Mouse (Mus musculus): ENCODE measurements around the gene Fermt3. TPM values are rescaled to one million over a fixed set of nuclear protein-coding genes. Genes with fewer than 3 reads are reported as not detected.
A peak's percentile ranks its signal among the peaks of the same experiment; 100 is the strongest.

Fermt3 gene
- polyA plus RNA-seq, 1 experiment from 2014 or later: 18.4 TPM

- no peak overlapping the region for H3K4me2 ChIP-seq (ENCODE audit: low read depth, low read length)
- ATAC-seq (ENCODE audit: insufficient read depth, low FRiP score): no peak
- H3K9me3 ChIP-seq (replicated peaks; ENCODE audit: control insufficient read depth, low read length): no peaks in the 10 kb centered on the region
- no peaks in the 10 kb centered on the region for H3K36me3 ChIP-seq (ENCODE audit: control insufficient read depth, insufficient read depth, low read length)
- peaks cover 18% of the 10 kb centered on the region for H3K4me1 ChIP-seq (ENCODE audit: control insufficient read depth, insufficient read depth, low read length)
- no peaks in the 10 kb centered on the region for H3K27me3 ChIP-seq (ENCODE audit: control insufficient read depth, insufficient read depth, low read length)
- H3K9ac ChIP-seq (ENCODE audit: low read length): no peak overlapping the region
- H3K4me3 ChIP-seq (replicated peaks; ENCODE audit: low read length): no peak overlapping the region
- 97% methylated on average over 2 of the region's 2 CpGs for WGBS
- H3K27ac ChIP-seq (ENCODE audit: low read length): no peak overlapping the region
Measured at GRCm38 (mm10) chr19:7041171-7041570, 21.9 kb upstream of the Fermt3 start.

DNA sequence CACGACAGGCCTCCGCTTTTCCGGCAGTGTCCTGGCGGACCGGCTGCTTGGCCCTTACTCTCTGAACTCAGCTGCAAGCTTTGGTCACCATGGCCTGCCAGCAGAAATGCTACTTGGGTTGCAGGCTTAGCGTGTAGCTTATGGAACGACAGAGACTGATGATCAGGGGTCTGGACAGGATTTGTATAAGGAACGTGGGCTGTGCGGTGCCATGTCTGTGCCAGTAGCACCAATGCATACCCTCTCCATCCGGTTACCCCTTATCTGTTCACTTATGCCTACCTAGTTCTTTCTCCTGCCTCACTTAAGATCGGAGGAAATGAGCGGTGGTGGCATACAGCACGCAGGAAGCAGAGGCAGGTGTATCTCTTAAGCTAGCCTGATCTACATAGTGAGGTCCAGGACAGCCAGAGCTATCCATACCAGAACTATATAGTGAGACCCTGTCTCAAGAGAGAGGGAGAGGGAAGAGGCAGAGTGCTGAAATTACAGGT is 21.4 kb upstream of the Fermt3 start:
- Histone ChIP-seq H3K9ac (ENCODE audit: low read length) (peak overlapping the region; percentile 83), H3K4me2 (ENCODE audit: low read depth, low read length) (peak overlapping the region; percentile 75), H3K27ac (ENCODE audit: low read length) (peak overlapping the region; percentile 94), H3K4me1 (ENCODE audit: control insufficient read depth, insufficient read depth, low read length) (peaks cover 18% of the 10 kb centered on the region), H3K27me3 (ENCODE audit: control insufficient read depth, insufficient read depth, low read length) (no peaks in the 10 kb centered on the region), H3K4me3 (replicated peaks; ENCODE audit: low read length) (peak overlapping the region; percentile 70), H3K9me3 (replicated peaks; ENCODE audit: control insufficient read depth, low read length) (no peaks in the 10 kb centered on the region), H3K36me3 (ENCODE audit: control insufficient read depth, insufficient read depth, low read length) (no peaks in the 10 kb centered on the region)
- no peak for ATAC-seq (ENCODE audit: insufficient read depth, low FRiP score)
- WGBS: 19% methylated on average over 13 of the region's 13 CpGs

DNA sequence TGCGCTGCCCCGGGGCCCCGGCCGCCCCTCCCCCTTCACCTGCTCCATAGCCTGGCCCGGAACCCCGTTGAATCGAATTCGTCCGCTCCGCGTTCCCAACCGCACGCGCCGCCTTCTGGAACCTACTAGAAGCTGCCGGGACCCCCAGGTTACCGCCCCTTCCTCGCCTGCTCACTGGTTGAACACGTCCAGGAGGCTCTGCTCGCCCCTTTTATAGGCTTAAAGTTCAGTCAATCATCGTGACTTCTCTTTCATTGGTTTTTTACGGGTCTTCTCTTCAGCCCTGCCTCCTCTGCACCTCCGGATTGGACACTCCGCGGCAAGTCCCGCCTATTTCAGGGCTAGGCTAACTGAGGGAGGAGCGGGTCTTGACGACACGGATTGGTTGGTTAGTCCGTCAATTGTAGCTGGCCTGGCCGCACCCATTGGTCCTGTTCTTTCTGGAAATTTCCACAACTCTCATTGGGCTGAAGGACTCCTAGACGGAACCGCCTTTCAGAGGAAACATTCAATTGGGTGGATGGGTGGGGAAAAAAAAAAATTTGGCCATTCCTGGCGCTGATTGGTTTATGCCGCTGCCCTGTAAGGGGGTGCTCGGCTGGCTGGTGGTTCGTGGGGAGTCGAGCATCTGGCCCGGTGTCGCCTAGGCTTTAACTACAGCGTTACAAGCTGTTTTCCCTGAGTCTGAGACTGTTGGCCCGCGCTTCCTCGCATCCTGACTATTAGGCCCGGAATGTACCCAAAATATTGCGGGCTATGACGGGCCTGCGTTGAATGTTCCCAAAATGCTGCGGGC is 20.8 kb upstream of the Fermt3 start, which contains the start of gene Stip1:
Gene Stip1, minus strand, starts transcription at position 127 of the 796 bp plus-strand sequence.
- WGBS: under 1% methylated on average over 48 of the region's 49 CpGs
- Histone ChIP-seq H3K4me2 (ENCODE audit: low read depth, low read length) (peak within 1 kb of the TSS; percentile 95), H3K4me3 (replicated peaks; ENCODE audit: low read length) (peak within 1 kb of the TSS; percentile 94), H3K4me1 (ENCODE audit: control insufficient read depth, insufficient read depth, low read length) (peaks cover 18% of the 10 kb centered on the region), H3K9me3 (replicated peaks; ENCODE audit: control insufficient read depth, low read length) (no peaks in the 10 kb centered on the region), H3K9ac (ENCODE audit: low read length) (peak within 1 kb of the TSS; percentile 96), H3K27ac (ENCODE audit: low read length) (peak within 1 kb of the TSS; percentile 94), H3K36me3 (ENCODE audit: control insufficient read depth, insufficient read depth, low read length) (no peaks in the 10 kb centered on the region), H3K27me3 (ENCODE audit: control insufficient read depth, insufficient read depth, low read length) (no peaks in the 10 kb centered on the region)
- ATAC-seq (ENCODE audit: insufficient read depth, low FRiP score): peak; percentile 99

DNA sequence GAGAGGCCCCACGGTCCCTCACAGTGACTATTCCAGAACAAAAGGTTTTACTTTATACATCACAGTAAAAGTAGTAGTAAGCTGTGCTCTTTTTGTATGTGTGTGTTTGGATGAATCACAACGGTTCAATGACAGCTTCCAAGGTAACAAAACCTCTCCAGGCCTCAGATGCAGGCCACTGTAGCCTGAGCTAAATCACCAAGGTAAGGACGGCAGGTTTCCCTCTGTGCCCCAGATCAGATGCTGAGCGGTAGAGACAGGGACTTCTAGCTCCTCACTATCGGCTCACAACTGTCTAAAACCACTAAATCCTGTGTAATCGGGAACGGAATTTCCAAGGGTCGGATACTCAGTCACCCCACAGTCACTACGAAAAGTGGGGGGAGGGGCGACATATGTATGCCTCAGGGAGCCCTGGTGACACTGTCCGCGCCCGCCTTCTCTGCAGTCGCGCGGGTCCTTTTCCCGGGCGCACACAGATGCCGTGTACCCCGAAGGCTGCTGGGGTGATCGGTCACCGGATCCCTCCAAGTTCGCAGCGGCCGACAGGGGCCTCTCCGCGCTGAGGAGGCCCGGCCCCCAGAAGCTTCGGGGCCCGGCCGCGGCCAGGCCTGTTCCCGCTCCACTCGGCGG is 19.9 kb upstream of the Fermt3 start:
- peak; percentile 1 for ATAC-seq (ENCODE audit: insufficient read depth, low FRiP score)
- 1% methylated on average over 35 of the region's 35 CpGs for WGBS
- H3K4me1 ChIP-seq (ENCODE audit: control insufficient read depth, insufficient read depth, low read length): peaks cover 18% of the 10 kb centered on the region

GRCm38 (mm10) chr19:7034006-7034405 is 14.7 kb upstream of the Fermt3 start:
- no peak overlapping the region for H3K9ac ChIP-seq (ENCODE audit: low read length)
- H3K27me3 ChIP-seq (ENCODE audit: control insufficient read depth, insufficient read depth, low read length): no peaks in the 10 kb centered on the region
- H3K4me1 ChIP-seq (ENCODE audit: control insufficient read depth, insufficient read depth, low read length): peaks cover 14% of the 10 kb centered on the region
- H3K4me2 ChIP-seq (ENCODE audit: low read depth, low read length): no peak overlapping the region
- no peaks in the 10 kb centered on the region for H3K9me3 ChIP-seq (replicated peaks; ENCODE audit: control insufficient read depth, low read length)
- H3K27ac ChIP-seq (ENCODE audit: low read length): no peak overlapping the region
- no peak overlapping the region for H3K4me3 ChIP-seq (replicated peaks; ENCODE audit: low read length)
- ATAC-seq (ENCODE audit: insufficient read depth, low FRiP score): no peak
- H3K36me3 ChIP-seq (ENCODE audit: control insufficient read depth, insufficient read depth, low read length): peaks cover 15% of the 10 kb centered on the region
- WGBS: 92% methylated on average over 5 of the region's 5 CpGs

More for the DNA sequence above, 19.9 kb upstream of the Fermt3 start:
- Histone ChIP-seq H3K27ac (ENCODE audit: low read length) (peak overlapping the region; percentile 87), H3K36me3 (ENCODE audit: control insufficient read depth, insufficient read depth, low read length) (0 out of 2 replicates have a peak, but pooled peaks cover 5% of the 10 kb centered on the region), H3K27me3 (ENCODE audit: control insufficient read depth, insufficient read depth, low read length) (no peaks in the 10 kb centered on the region), H3K9ac (ENCODE audit: low read length) (peak overlapping the region; percentile 96), H3K4me2 (ENCODE audit: low read depth, low read length) (peak overlapping the region; percentile 95), H3K4me3 (replicated peaks; ENCODE audit: low read length) (peak overlapping the region; percentile 94), H3K9me3 (replicated peaks; ENCODE audit: control insufficient read depth, low read length) (no peaks in the 10 kb centered on the region)

DNA sequence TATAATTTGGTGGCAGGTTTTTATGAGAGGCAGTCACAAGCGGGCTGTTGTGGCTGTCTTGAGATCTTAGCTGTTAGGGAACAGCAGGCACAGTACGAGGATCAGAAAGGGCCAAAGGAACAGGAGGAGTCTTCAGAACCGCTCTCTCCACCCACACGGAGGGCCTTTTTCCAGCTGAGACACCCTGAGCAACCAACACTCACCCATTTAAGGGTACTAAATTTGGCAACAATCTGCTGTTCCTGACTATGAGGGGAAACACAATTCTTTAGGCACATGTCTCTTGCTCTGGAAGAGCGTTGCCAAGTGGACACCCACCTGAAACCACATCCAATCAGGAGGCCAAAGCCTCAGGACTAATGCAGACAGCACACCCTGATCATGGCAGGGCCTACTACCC is 10.3 kb upstream of the Fermt3 start:
- no peak for ATAC-seq (ENCODE audit: insufficient read depth, low FRiP score)
- WGBS: 93% methylated on average over 5 of the region's 5 CpGs
- Histone ChIP-seq H3K4me1 (ENCODE audit: control insufficient read depth, insufficient read depth, low read length) (no peaks in the 10 kb centered on the region), H3K4me2 (ENCODE audit: low read depth, low read length) (no peak overlapping the region), H3K36me3 (ENCODE audit: control insufficient read depth, insufficient read depth, low read length) (peaks cover 37% of the 10 kb centered on the region), H3K27ac (ENCODE audit: low read length) (no peak overlapping the region), H3K9me3 (replicated peaks; ENCODE audit: control insufficient read depth, low read length) (no peaks in the 10 kb centered on the region), H3K4me3 (replicated peaks; ENCODE audit: low read length) (no peak overlapping the region), H3K27me3 (ENCODE audit: control insufficient read depth, insufficient read depth, low read length) (no peaks in the 10 kb centered on the region), H3K9ac (ENCODE audit: low read length) (no peak overlapping the region)

- ATAC-seq (ENCODE audit: insufficient read depth, low FRiP score): peak; percentile 74; the same call in 1 of the 2 replicates
- H3K9ac ChIP-seq (ENCODE audit: low read length): no peak overlapping the region
- WGBS: 45% methylated on average over 3 of the region's 3 CpGs
- H3K4me3 ChIP-seq (replicated peaks; ENCODE audit: low read length): no peak overlapping the region
- H3K36me3 ChIP-seq (ENCODE audit: control insufficient read depth, insufficient read depth, low read length): peaks cover 26% of the 10 kb centered on the region
- H3K4me2 ChIP-seq (ENCODE audit: low read depth, low read length): no peak overlapping the region
- H3K4me1 ChIP-seq (ENCODE audit: control insufficient read depth, insufficient read depth, low read length): no peaks in the 10 kb centered on the region
- no peaks in the 10 kb centered on the region for H3K9me3 ChIP-seq (replicated peaks; ENCODE audit: control insufficient read depth, low read length)
- H3K27me3 ChIP-seq (ENCODE audit: control insufficient read depth, insufficient read depth, low read length): no peaks in the 10 kb centered on the region
- no peak overlapping the region for H3K27ac ChIP-seq (ENCODE audit: low read length)
Measured at GRCm38 (mm10) chr19:7020224-7020641, 964 bp upstream of the Fermt3 start.

- no peaks in the 10 kb centered on the region for H3K9me3 ChIP-seq (replicated peaks; ENCODE audit: control insufficient read depth, low read length)
- H3K4me1 ChIP-seq (ENCODE audit: control insufficient read depth, insufficient read depth, low read length): no peaks in the 10 kb centered on the region
- ATAC-seq (ENCODE audit: insufficient read depth, low FRiP score): no peak
- no peaks in the 10 kb centered on the region for H3K27me3 ChIP-seq (ENCODE audit: control insufficient read depth, insufficient read depth, low read length)
- H3K4me3 ChIP-seq (replicated peaks; ENCODE audit: low read length): peak overlapping the region; percentile 12
- H3K36me3 ChIP-seq (ENCODE audit: control insufficient read depth, insufficient read depth, low read length): peaks cover 14% of the 10 kb centered on the region
- peak overlapping the region; percentile 6 for H3K4me2 ChIP-seq (ENCODE audit: low read depth, low read length)
- H3K27ac ChIP-seq (ENCODE audit: low read length): peak overlapping the region; percentile 64
- 87% methylated on average over 11 of the region's 11 CpGs for WGBS
- H3K9ac ChIP-seq (ENCODE audit: low read length): peak overlapping the region; percentile 48; the same call in 1 of the 2 replicates
Measured at GRCm38 (mm10) chr19:7018546-7018945, 723 bp downstream of the Fermt3 start.
